Mouse (Mus musculus): ENCODE measurements around the gene Gm27027. TPM values are rescaled to one million over a fixed set of nuclear protein-coding genes. Genes with fewer than 3 reads are reported as not detected.

The Gm27027 gene
- not detected in 2 replicates for polyA plus RNA-seq (2015; fragmentation: Nextera tagmentation; extraction: Ambion mirVana)

DNA sequence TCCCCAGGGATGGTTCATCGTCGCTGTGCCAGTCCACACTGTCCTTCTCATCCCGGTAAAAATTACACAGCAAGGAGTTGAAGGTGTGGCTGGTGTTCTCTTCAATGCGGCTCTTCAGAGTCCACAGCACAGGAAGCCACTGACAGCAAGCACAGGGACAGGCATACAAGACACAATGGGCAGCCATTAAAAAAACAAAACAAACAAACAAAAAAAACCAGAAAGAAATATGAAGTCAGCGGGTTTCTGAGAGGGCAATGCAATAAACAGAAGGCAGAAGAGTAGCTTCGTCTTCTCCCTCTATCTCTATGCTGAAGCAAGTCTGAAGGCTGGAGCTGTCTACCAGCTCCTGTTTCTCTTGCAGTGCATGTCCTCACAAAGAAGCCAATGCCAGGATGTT lies at the start of gene Gm27027:
Gm27027 (minus strand) TSS at position 101 of the 400 bp plus-strand sequence.
- no peak within 1 kb of the TSS for H3K4me3 ChIP-seq (replicated peaks)
- H3K9ac ChIP-seq: no peak within 1 kb of the TSS
- H3K4me1 ChIP-seq: 0 out of 2 replicates have a peak, but pooled peaks cover 3% of the 10 kb centered on the region
- no peaks in the 10 kb centered on the region for H3K9me3 ChIP-seq (replicated peaks)
- no peak for ATAC-seq (replicated peaks; ENCODE audit: low FRiP score)
- H3K27me3 ChIP-seq: no peaks in the 10 kb centered on the region
- H3K4me2 ChIP-seq: no peak within 1 kb of the TSS
- 82% methylated on average over 6 of the region's 6 CpGs for WGBS
- H3K36me3 ChIP-seq: peaks cover 93% of the 10 kb centered on the region
- no peak within 1 kb of the TSS for H3K27ac ChIP-seq

DNA sequence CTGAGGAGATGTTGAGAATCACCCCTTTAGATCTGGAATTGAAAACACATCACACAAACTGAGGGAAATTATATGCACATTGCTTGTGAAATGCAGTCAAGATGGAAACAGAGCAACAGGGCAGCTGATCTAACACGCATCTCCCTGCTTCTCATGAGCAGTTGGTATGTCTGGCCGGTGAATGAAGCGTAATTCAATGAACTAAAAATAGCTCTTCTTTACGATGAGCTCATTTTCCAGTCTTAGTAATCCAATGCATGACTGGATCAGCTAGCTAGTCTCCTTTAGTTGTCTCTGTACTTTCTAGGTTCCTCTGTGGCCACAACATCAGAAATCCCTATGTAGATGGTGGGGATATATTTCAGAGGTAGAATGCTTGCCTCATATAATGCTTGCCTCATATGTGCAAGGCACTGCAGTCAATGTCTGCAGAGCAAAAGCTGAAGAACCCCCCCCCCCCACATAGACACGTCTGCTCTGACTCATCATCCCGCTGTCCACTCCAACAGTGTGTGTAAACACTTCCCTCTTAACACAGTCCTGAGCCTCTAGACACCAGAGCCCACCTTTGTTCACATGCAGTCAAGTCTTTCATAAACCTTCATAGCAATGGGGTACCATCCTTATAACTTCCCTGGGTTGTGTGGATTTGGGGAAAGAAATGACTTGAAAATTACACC lies 49.4 kb upstream of the Gm27027 start:
- H3K4me2 ChIP-seq: no peak overlapping the region
- no peak for ATAC-seq (replicated peaks; ENCODE audit: low FRiP score)
- WGBS: 60% methylated on average over 6 of the region's 6 CpGs
- H3K27ac ChIP-seq: no peak overlapping the region
- no peaks in the 10 kb centered on the region for H3K9me3 ChIP-seq (replicated peaks)
- no peaks in the 10 kb centered on the region for H3K27me3 ChIP-seq
- no peak overlapping the region for H3K4me3 ChIP-seq (replicated peaks)
- H3K9ac ChIP-seq: no peak overlapping the region
- no peaks in the 10 kb centered on the region for H3K4me1 ChIP-seq
- peaks cover 10% of the 10 kb centered on the region; the same call in 1 of the 2 replicates for H3K36me3 ChIP-seq

DNA sequence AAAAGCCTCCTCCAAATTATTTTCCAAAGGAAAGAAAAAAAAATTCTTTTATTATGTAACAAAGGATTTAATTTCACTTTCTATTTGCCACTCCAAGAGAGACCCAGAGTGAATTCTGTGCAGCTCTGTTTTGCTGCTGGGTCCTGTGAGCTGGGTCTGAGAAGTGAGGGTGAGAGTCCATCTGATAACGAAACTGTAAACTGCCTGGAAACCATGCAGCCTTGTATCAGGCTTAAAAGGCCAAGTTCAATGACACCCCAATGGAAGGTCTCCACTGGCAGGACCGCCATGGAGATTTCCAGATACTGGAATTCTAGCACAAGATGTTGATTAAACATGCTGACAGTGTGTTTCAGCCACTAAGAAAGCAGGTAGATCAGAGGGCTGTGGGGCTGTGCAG lies 48.0 kb upstream of the Gm27027 start:
- Histone ChIP-seq H3K9ac (no peak overlapping the region), H3K27me3 (no peaks in the 10 kb centered on the region), H3K4me3 (replicated peaks) (no peak overlapping the region), H3K4me1 (no peaks in the 10 kb centered on the region), H3K9me3 (replicated peaks) (no peaks in the 10 kb centered on the region), H3K27ac (no peak overlapping the region), H3K36me3 (peaks cover 10% of the 10 kb centered on the region; the same call in 1 of the 2 replicates), H3K4me2 (no peak overlapping the region)
- 91% methylated on average over 2 of the region's 2 CpGs for WGBS
- ATAC-seq (replicated peaks; ENCODE audit: low FRiP score): no peak

DNA sequence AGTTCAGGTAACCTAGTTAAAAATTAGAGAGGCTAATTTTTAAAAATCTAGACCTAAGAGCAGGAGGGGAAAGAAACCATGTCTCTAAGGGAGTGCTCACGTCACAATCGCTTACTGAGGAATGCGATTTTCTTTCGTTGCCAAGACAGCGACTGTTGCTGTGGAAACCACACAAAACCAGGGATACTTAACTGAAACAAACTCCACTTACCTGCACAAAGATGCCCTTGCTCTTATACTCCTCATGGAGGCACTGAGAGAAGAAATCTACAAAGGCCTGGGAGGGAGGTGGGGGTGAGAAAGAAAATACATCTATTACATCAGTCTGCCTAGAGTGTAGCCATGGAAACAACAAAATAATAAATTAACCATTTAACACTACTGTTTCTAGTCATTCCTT lies 47.5 kb upstream of the Gm27027 start:
- Histone ChIP-seq H3K27me3 (no peaks in the 10 kb centered on the region), H3K36me3 (peaks cover 10% of the 10 kb centered on the region; the same call in 1 of the 2 replicates), H3K27ac (no peak overlapping the region), H3K4me1 (no peaks in the 10 kb centered on the region), H3K4me3 (replicated peaks) (no peak overlapping the region), H3K9me3 (replicated peaks) (no peaks in the 10 kb centered on the region), H3K9ac (no peak overlapping the region), H3K4me2 (no peak overlapping the region)
- WGBS: 76% methylated on average over 5 of the region's 5 CpGs
- no peak for ATAC-seq (replicated peaks; ENCODE audit: low FRiP score)

DNA sequence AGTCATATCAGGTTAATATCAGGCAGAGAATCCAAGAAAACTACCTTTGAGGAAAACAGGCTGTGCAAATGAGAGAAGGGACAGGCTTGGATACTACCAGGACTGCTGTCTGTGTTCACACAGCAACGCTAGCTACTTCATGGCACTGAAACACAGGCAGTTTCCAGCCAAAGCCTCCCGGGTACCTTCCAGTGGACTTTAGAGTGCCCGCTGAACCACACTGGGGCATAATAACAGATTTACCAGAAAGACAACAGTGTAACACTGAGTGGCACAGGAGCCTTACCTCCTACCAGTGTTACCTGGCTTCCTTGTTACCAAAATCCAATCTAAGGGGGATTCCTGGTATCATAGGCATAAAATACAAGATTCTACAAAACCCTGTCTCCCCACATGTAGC lies 46.3 kb upstream of the Gm27027 start:
- WGBS: 96% methylated on average over 3 of the region's 3 CpGs
- no peak for ATAC-seq (replicated peaks; ENCODE audit: low FRiP score)
- peaks cover 10% of the 10 kb centered on the region; the same call in 1 of the 2 replicates for H3K36me3 ChIP-seq

DNA sequence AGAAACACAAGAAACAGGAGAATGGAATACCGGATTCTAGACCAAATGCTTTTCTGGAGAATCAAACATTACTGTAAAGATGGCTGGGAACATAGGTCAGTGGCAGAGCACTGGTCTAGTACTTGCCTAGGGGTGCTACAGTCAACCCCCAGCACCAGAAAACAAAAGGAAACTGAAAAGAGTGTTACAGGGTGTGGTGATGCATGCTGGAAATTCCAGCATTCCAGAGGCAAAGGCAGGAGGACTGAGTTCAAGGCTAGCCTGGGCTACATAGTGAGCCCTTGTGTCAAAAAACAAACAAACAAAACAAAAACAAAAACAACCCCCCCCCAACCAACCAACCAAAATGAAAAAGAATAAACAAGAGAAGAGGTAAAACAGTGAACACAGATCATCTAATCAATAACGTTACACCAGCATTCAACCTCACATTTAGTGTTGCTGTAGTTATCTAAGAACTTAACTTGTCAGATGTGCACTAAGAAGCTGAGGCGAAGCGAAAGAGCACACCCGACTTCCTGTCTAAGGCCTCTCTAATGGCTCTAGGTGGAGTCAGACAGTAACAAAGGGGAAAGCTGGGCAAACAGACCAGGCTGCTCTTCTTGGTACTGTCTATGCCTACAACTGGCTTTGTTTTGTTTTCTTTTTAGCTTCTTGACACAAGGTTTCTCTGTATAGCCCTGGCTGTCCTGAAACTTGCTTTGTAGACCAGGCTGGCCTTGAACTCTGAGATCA lies 44.4 kb upstream of the Gm27027 start:
- H3K4me2 ChIP-seq: no peak overlapping the region
- no peak overlapping the region for H3K27ac ChIP-seq
- WGBS: 83% methylated on average over 5 of the region's 5 CpGs
- no peaks in the 10 kb centered on the region for H3K9me3 ChIP-seq (replicated peaks)
- H3K4me3 ChIP-seq (replicated peaks): no peak overlapping the region
- no peak for ATAC-seq (replicated peaks; ENCODE audit: low FRiP score)
- H3K36me3 ChIP-seq: peaks cover 10% of the 10 kb centered on the region; the same call in 1 of the 2 replicates
- no peaks in the 10 kb centered on the region for H3K4me1 ChIP-seq
- H3K9ac ChIP-seq: no peak overlapping the region
- no peaks in the 10 kb centered on the region for H3K27me3 ChIP-seq

More for the DNA sequence above, 46.3 kb upstream of the Gm27027 start:
- no peak overlapping the region for H3K27ac ChIP-seq
- no peak overlapping the region for H3K4me2 ChIP-seq
- no peak overlapping the region for H3K9ac ChIP-seq
- no peaks in the 10 kb centered on the region for H3K4me1 ChIP-seq
- no peak overlapping the region for H3K4me3 ChIP-seq (replicated peaks)
- H3K27me3 ChIP-seq: no peaks in the 10 kb centered on the region
- H3K9me3 ChIP-seq (replicated peaks): no peaks in the 10 kb centered on the region

DNA sequence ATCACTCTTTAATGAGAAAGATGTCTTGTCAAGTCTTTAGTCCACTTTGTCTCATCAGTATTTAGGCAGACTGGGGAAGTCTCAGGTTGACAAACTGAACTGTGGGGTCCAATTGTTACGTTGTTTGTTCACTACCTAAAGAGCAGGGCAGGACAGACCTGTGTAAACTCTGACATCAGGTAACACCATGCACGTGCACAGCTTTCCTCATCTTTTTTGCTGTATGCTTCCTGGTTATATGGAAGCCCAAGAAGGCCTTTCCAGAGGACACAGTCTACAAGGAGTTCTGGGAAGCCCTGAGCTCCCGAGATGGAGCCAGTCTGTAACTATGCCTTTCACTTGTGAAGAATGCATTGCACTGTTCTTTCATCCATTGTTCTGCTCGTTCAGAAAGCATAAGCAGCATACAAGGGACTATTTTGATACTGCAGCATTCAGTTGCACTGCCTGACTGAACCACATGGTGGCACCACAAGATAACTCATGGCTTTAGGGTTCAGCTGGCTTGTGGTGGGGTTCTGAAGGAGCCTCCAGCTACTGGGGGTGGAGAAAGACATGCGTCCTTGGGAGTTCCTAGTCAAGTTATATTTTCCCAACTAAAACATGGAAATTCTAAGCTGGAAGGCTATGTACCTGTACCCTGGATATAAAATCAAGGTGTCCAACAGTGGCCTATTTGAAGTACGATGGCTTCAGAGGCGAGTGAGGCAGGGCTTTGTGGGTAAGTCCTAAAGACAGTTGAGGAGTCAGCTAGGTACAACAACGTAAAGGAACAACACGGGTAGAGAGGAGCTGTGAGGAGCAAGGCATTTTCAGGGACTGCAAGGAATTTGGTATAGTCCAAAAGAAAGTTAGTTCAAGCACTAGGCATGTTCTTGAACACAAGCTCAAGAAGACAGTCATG lies 39.5 kb upstream of the Gm27027 start:
- Histone ChIP-seq H3K4me2 (no peak overlapping the region), H3K36me3 (peaks cover 32% of the 10 kb centered on the region), H3K4me1 (no peaks in the 10 kb centered on the region), H3K27ac (no peak overlapping the region), H3K4me3 (replicated peaks) (no peak overlapping the region), H3K9ac (no peak overlapping the region), H3K9me3 (replicated peaks) (no peaks in the 10 kb centered on the region), H3K27me3 (no peaks in the 10 kb centered on the region)
- 75% methylated on average over 9 of the region's 9 CpGs for WGBS
- ATAC-seq (replicated peaks; ENCODE audit: low FRiP score): no peak

DNA sequence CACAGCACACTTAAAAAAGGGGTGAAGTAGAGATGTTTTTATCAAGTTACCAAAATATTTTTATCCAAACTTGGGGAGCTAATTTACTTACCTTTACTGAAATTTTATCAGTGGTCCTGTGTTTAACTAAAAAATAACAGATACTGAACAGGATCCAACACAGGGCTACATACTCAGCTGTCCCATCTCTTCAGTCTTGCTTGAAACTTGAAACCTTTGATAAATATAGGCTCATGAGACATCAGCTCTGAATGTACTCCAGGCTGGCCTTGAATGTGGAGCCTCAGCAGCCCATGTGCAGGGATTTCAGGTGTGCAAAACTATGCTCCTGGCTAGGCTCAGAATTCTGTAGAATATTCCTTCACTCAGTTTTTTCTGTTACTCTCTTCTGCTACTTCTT lies 34.4 kb upstream of the Gm27027 start:
- Histone ChIP-seq H3K4me2 (no peak overlapping the region), H3K36me3 (peaks cover 33% of the 10 kb centered on the region)
- no peak for ATAC-seq (replicated peaks; ENCODE audit: low FRiP score)

DNA sequence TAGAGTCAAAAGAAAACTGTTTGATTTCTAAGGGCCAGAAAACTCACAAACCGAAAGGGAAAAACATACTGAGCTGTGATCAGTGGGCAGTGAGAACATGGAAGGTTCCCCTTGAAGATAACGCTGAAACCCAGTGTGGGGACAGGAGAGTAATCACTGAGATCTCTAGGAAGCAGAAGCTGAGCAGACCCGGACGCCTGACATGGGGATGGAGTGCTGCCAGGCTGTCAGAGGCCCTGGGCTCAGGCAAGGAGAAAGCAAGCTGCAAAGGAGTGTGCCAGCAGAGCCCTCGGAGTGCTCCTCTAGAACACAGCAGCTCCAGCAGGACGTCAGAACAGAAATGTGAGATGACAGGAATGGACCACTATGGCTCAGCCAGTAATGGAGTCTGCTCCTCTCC lies 28.5 kb upstream of the Gm27027 start:
- Histone ChIP-seq H3K4me3 (replicated peaks) (no peak overlapping the region), H3K9ac (no peak overlapping the region), H3K4me2 (no peak overlapping the region), H3K9me3 (replicated peaks) (no peaks in the 10 kb centered on the region), H3K27me3 (no peaks in the 10 kb centered on the region), H3K4me1 (no peaks in the 10 kb centered on the region), H3K36me3 (no peaks in the 10 kb centered on the region), H3K27ac (no peak overlapping the region)
- 56% methylated on average over 6 of the region's 6 CpGs for WGBS
- no peak for ATAC-seq (replicated peaks; ENCODE audit: low FRiP score)

More for the DNA sequence above, 34.4 kb upstream of the Gm27027 start:
- Histone ChIP-seq H3K27ac (no peak overlapping the region), H3K9me3 (replicated peaks) (no peaks in the 10 kb centered on the region), H3K4me1 (no peaks in the 10 kb centered on the region), H3K27me3 (no peaks in the 10 kb centered on the region), H3K9ac (no peak overlapping the region), H3K4me3 (replicated peaks) (no peak overlapping the region)

DNA sequence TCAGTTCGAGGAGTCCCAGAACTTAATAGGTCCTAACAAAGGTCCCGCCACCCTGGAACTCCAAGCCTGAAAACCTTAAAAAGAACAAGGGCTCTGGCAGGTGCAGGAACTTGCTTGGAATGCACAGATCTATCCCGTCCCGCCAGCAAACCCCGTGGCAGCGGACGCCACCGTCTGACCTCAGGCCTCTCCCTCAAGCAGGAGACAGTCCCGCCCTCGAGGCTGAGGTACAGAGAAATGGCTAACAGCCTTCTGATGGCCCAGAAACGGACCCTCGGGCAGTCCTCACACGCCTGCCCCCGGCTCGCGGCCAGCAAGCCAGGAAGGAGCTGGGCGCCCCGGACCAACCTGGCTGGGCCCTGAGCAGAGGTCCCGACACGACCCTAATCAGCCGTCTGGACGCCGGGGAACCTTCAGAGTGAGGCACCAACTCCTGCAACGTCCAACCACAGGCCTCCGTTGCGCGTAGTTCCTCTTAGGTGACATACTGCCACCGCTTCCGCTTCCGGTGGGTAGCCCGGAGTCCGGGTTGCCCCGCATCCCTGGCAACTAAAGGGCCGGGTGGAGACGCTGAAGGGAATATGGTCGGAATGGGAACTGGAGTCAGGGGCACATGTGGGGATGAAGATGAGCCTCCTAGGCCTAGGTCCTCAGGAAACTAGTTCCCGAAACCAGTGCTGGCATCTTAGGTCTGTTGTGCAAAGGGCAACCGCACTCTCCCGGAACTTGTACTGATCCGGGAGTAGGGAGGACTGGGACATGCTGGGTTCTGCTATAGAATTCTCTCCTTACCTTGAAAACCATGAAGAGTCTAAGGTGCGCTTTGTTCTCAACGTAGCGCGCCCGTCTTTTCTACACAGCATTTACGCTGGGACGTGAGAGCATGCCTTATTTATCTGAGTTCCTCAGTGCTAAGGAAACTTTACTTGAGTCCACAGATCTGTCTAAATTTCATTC lies 14.5 kb upstream of the Gm27027 start, which contains the start of gene Alkbh3:
Alkbh3 (minus strand) TSS at position 473 of the 957 bp plus-strand sequence.
- peak within 1 kb of the TSS; percentile 76 for H3K4me3 ChIP-seq (replicated peaks)

DNA sequence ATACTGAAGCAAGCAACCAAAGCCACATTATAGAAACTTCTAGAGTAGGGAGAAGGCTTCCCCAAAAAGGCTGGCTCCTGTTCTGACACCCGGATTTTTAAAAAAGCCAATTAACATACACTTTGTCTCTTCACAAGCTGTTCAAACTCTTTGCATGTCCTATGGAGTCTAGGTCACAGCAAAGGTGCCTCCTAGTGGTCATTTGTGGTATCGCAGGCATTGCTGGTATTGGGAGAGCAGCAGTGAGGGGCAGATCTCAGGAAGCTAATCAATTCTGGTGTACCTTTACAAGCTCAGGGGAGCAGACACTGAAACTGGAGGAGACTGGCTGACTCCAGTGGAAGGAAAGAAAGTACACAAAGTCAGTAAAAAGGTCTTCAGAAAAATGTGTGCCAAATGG lies 6.2 kb upstream of the Gm27027 start:
- WGBS: 3% methylated on average over 2 of the region's 2 CpGs
- no peak overlapping the region for H3K4me2 ChIP-seq
- no peak overlapping the region for H3K27ac ChIP-seq
- ATAC-seq (replicated peaks; ENCODE audit: low FRiP score): peak; percentile 74; the same call in 1 of the 2 replicates
- H3K4me1 ChIP-seq: no peaks in the 10 kb centered on the region
- H3K9me3 ChIP-seq (replicated peaks): no peaks in the 10 kb centered on the region
- H3K4me3 ChIP-seq (replicated peaks): no peak overlapping the region
- H3K27me3 ChIP-seq: no peaks in the 10 kb centered on the region
- peaks cover 91% of the 10 kb centered on the region for H3K36me3 ChIP-seq
- no peak overlapping the region for H3K9ac ChIP-seq

More for the DNA sequence above, 14.5 kb upstream of the Gm27027 start, which contains the start of gene Alkbh3:
- Histone ChIP-seq H3K9me3 (replicated peaks) (peaks cover 3% of the 10 kb centered on the region; the same call in 1 of the 2 replicates), H3K36me3 (peaks cover 32% of the 10 kb centered on the region), H3K4me1 (peaks cover 10% of the 10 kb centered on the region), H3K4me2 (peak within 1 kb of the TSS; percentile 78), H3K27me3 (no peaks in the 10 kb centered on the region), H3K9ac (peak within 1 kb of the TSS; percentile 71), H3K27ac (no peak within 1 kb of the TSS)
- WGBS: 6% methylated on average over 47 of the region's 47 CpGs
- peak; percentile 99 for ATAC-seq (replicated peaks; ENCODE audit: low FRiP score)
